Mouse (Mus musculus): ENCODE results near the gene Mrps22.
A peak's percentile ranks its signal among the peaks of the same experiment; 100 is the strongest.

The Mrps22 gene

GRCm38 (mm10) chr9:98601156-98601836 lies at the start of gene Mrps22:
Gene Mrps22 (minus strand): TSS chr9:98601660.
- peak; percentile 60 to 69 for DNase-seq

- DNase-seq: no peak
These were observed 49.1 kb upstream of the Mrps22 start for GRCm38 (mm10) chr9:98650547-98650946.

- DNase-seq: no peak
These were observed 46.0 kb upstream of the Mrps22 start for GRCm38 (mm10) chr9:98647418-98647817.

GRCm38 (mm10) chr9:98645750-98646149 lies 44.3 kb upstream of the Mrps22 start:
- DNase-seq: peak in 1 of 2 experiments; percentile 29

- no peak for DNase-seq
These were observed 40.7 kb upstream of the Mrps22 start for GRCm38 (mm10) chr9:98642126-98642525.

GRCm38 (mm10) chr9:98633287-98634162 lies 32.1 kb upstream of the Mrps22 start:
- DNase-seq: no peak

GRCm38 (mm10) chr9:98628480-98628879 lies 27.0 kb upstream of the Mrps22 start:
- no peak for DNase-seq

GRCm38 (mm10) chr9:98604896-98605295 lies 3.4 kb upstream of the Mrps22 start:
- DNase-seq: no peak

- no peak for DNase-seq
These were observed 438 bp upstream of the Mrps22 start for GRCm38 (mm10) chr9:98601837-98602359.

GRCm38 (mm10) chr9:98600094-98600493 lies 1.4 kb downstream of the Mrps22 start:
- DNase-seq: no peak

GRCm38 (mm10) chr9:98583852-98584251 lies 17.6 kb downstream of the Mrps22 start:
- DNase-seq: no peak

GRCm38 (mm10) chr9:98563137-98564126 lies 38.0 kb downstream of the Mrps22 start, which contains the start of gene Copb2:
Gene Copb2 (plus strand): TSS chr9:98563721.
- DNase-seq: peak; percentile 97 to 99

GRCm38 (mm10) chr9:98544042-98544441 lies 57.4 kb downstream of the Mrps22 start:
- DNase-seq: no peak

Data from spleen, adult 18-20 months (tissue).